Mouse (Mus musculus) embryonic facial prominence, embryonic 11.5 days (tissue): ENCODE measurements around the gene Atxn7l1. TPM values are rescaled to one million over a fixed set of nuclear protein-coding genes. Genes with fewer than 3 reads are reported as not detected.
A peak's percentile ranks its signal among the peaks of the same experiment; 100 is the strongest.

Experiments
- ATAC-seq: fragments of 200-750 bp; cut with Nextera tagmentation; replicated peaks from 2 replicates; pipeline ENCODE4 v1.8.0; 2017; ENCODE audit warnings: low read depth; ENCODE audit not compliant: insufficient number of reproducible peaks, low FRiP score, low TSS enrichment
- DNase-seq: peaks from one replicate; pipeline ENCODE4 v3.0.0-alpha.2; 2015; ENCODE audit warnings: low spot score
- H3K27ac ChIP-seq: fragments of 300-500 bp; sonication (generic); replicated peaks from 2 replicates; pipeline ENCODE4 v1.5.1; 2014; ENCODE audit warnings: mild to moderate bottlenecking, low read depth, low read length, control low read depth
- H3K27me3 ChIP-seq: fragments of 300-500 bp; sonication (generic); 2 replicates; pipeline ENCODE4 v1.6.1; 2014; ENCODE audit warnings: mild to moderate bottlenecking, low read length, moderate library complexity, mixed read lengths; ENCODE audit not compliant: control insufficient read depth, insufficient read depth
- H3K36me3 ChIP-seq: fragments of 300-500 bp; sonication (generic); replicated peaks from 2 replicates; pipeline ENCODE4 v1.6.1; 2014; ENCODE audit warnings: low read depth, mild to moderate bottlenecking, low read length, moderate library complexity, mixed read lengths; ENCODE audit not compliant: control insufficient read depth, insufficient read depth
- H3K4me1 ChIP-seq: fragments of 300-500 bp; sonication (generic); 2 replicates; pipeline ENCODE4 v1.6.1; 2014; ENCODE audit warnings: low read length, mixed read lengths; ENCODE audit not compliant: control insufficient read depth, insufficient read depth
- H3K4me2 ChIP-seq: fragments of 300-500 bp; sonication (generic); 2 replicates; pipeline ENCODE4 v1.6.1; 2014; ENCODE audit warnings: low read depth, mild to moderate bottlenecking, control low read depth, low read length, moderate library complexity
- H3K4me3 ChIP-seq: fragments of 300-500 bp; sonication (generic); 2 replicates; pipeline ENCODE4 v1.5.1; 2014; ENCODE audit warnings: low read depth, low read length, control low read depth
- H3K9ac ChIP-seq: fragments of 300-500 bp; sonication (generic); replicated peaks from 2 replicates; pipeline ENCODE4 v1.6.1; 2014; ENCODE audit warnings: mild to moderate bottlenecking, control low read depth, low read length
- H3K9me3 ChIP-seq: fragments of 300-500 bp; sonication (generic); replicated peaks from 2 replicates; pipeline ENCODE4 v1.6.1; 2016; ENCODE audit warnings: mild to moderate bottlenecking, low read length, inconsistent platforms, mixed read lengths; ENCODE audit not compliant: control insufficient read depth
- WGBS: fragments of 180-500 bp; shearing (Covaris S2); extraction: QIAGEN DNeasy Blood & Tissue Kit; methylation state at CpG from one replicate; pipeline ENCODE4 v1.1.7; 2014; 5-methylcytosine and 5-hydroxymethylcytosine counted together
- polyA plus RNA-seq: library from polyadenylated mRNA; unstranded; fragments of >200 nt; fragmentation: Nextera tagmentation; extraction: Ambion mirVana; gene quantifications from 2 replicates; pipeline ENCODE4 v1.2.1, GENCODE M21; 2014

Atxn7l1 gene
- polyA plus RNA-seq, 1 experiment from 2014 or later, result 18.9 TPM

DNA sequence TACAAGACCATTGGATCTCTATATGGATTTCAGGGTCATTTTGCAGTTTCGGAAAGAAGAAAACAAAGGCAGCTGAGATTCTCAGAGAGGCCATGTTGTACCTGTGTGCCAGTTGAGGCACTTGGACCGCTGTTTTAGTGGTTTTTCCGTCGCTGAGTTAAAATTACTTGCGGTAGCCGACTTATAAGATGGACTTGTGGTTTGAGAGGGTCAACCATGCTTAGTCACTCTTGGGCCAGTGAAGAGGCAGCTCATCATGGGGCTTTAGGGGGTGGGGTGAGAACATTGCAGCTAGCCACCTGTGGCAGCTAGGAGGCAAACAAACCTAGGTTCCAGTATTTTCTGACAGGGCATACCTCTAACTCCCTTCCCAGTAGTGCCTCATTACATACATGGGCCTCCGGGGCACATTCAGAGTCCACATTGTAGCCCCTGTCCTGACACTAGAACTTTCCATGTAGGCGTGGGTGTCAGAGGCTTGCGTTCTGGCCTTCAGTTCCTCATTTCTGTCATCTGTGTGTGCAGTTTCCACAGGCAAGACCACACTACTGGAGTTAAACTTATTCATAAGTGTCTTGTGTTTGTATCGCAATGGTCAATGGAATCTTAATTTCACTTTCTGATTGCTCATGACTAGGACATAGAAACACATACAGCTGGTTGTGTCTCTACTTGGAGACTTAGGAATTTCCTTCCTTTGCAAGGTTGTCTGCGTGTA is 22.4 kb downstream of the Atxn7l1 start:
- Histone ChIP-seq H3K9me3 (no peaks in the 10 kb centered on the region), H3K4me1 (peaks cover 2% of the 10 kb centered on the region; the same call in 1 of the 2 replicates), H3K27ac (no peak overlapping the region), H3K27me3 (no peaks in the 10 kb centered on the region), H3K4me2 (no peak overlapping the region), H3K9ac (no peak overlapping the region), H3K36me3 (no peaks in the 10 kb centered on the region), H3K4me3 (no peak overlapping the region)
- no peak for DNase-seq
- WGBS, result 88% methylated on average over 11 of the region's 11 CpGs
- no peak for ATAC-seq

DNA sequence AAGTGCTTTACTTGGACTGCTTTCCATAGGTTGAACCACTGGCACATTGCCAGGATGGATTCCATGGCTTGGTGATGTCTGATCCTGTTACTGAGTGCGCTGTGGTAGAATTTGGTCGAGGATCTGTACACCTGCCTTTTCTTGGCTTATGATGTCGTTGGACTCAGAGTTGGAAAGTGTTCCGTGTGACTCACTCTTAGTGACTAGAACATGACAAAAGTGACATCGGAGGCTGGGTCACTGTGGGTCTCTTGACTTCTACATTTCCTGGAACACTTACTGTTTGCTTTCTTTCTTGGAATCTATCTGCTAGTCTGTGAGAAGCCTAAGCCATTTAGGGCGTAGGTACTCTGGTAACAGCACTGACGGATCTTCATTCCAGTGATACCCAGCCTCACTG is 23.3 kb downstream of the Atxn7l1 start:
- Histone ChIP-seq H3K9me3 (no peaks in the 10 kb centered on the region), H3K36me3 (no peaks in the 10 kb centered on the region), H3K4me1 (peaks cover 7% of the 10 kb centered on the region), H3K4me3 (no peak overlapping the region), H3K4me2 (no peak overlapping the region), H3K27ac (no peak overlapping the region), H3K9ac (no peak overlapping the region), H3K27me3 (no peaks in the 10 kb centered on the region)
- DNase-seq (no peak), ATAC-seq (no peak)
- 90% methylated on average over 7 of the region's 7 CpGs for WGBS

DNA sequence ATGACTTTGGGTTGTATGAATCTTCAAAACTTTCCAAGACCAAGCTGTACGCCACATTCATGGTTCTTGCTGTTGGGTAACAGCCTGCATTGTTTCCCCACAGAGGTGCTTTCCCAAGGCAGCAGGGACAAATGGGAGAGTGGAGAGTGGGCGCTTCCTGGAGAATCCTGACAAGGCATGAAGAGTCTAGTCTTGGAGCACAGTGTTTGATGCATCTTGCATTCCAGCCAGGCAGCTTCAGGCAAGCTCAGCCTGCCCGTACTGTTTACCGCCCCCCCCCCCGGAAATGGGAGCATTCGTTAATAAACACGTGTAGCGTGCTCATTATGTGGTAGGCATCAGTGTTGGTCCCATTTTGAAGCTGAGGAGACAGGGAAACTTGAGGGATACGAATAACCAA is 25.4 kb downstream of the Atxn7l1 start:
- no peaks in the 10 kb centered on the region for H3K27me3 ChIP-seq
- DNase-seq (no peak), ATAC-seq (no peak)
- no peak overlapping the region for H3K4me3 ChIP-seq
- 91% methylated on average over 9 of the region's 9 CpGs for WGBS
- no peak overlapping the region for H3K9ac ChIP-seq
- no peaks in the 10 kb centered on the region for H3K36me3 ChIP-seq
- H3K27ac ChIP-seq, result no peak overlapping the region
- H3K9me3 ChIP-seq, result no peaks in the 10 kb centered on the region
- peaks cover 7% of the 10 kb centered on the region for H3K4me1 ChIP-seq
- H3K4me2 ChIP-seq, result no peak overlapping the region

DNA sequence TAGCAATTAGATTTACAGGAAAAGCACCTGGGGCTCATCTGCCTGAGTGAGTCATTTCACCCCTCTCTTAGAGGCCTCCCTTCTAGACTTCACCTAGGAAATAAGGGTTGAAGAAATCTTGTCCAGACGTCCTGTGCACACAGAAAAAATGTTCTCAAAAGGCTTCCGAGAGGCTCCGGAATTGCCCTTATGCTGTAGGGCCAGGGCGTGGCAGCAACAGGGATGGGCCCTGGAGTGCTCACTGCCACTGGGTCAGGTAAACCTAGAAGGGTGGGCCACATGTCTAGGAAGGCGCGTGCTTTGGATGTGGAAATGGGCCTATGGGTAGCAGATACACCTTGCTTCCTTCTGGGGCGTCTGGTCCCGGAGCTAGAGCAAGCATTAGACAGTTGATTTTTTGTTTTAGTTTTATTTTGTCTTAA is 26.2 kb downstream of the Atxn7l1 start:
- H3K4me2 ChIP-seq, result no peak overlapping the region
- H3K4me3 ChIP-seq, result no peak overlapping the region
- H3K9ac ChIP-seq, result no peak overlapping the region
- ATAC-seq (no peak), DNase-seq (no peak)
- no peaks in the 10 kb centered on the region for H3K36me3 ChIP-seq
- H3K4me1 ChIP-seq, result peaks cover 7% of the 10 kb centered on the region
- 84% methylated on average over 8 of the region's 8 CpGs for WGBS
- H3K27ac ChIP-seq, result no peak overlapping the region
- no peaks in the 10 kb centered on the region for H3K27me3 ChIP-seq
- no peaks in the 10 kb centered on the region for H3K9me3 ChIP-seq

DNA sequence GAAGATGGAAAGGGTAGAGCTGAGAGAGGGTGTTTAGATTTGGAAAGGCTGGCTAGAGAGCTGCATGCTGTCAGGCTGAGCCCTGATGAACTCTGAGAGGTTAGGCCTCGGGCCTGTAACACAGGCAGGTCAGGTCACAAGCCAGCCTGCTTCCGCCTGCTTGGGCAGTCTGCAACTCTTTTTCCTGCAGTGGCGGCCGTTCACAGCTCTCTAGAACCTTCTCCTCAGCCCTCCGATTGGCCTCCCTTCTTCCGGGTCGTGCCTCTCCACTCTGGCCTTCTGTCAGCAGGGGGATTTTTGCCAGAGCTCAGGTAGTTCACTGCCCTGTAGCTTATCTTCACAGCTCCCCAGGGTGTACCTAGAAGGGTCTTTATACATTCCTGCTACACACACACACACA is 26.7 kb downstream of the Atxn7l1 start:
- DNase-seq (no peak), ATAC-seq (no peak)
- Histone ChIP-seq H3K36me3 (no peaks in the 10 kb centered on the region), H3K9ac (no peak overlapping the region), H3K27ac (no peak overlapping the region), H3K9me3 (no peaks in the 10 kb centered on the region), H3K4me3 (no peak overlapping the region), H3K4me2 (no peak overlapping the region), H3K4me1 (peaks cover 7% of the 10 kb centered on the region), H3K27me3 (no peaks in the 10 kb centered on the region)
- 45% methylated on average over 7 of the region's 7 CpGs for WGBS

DNA sequence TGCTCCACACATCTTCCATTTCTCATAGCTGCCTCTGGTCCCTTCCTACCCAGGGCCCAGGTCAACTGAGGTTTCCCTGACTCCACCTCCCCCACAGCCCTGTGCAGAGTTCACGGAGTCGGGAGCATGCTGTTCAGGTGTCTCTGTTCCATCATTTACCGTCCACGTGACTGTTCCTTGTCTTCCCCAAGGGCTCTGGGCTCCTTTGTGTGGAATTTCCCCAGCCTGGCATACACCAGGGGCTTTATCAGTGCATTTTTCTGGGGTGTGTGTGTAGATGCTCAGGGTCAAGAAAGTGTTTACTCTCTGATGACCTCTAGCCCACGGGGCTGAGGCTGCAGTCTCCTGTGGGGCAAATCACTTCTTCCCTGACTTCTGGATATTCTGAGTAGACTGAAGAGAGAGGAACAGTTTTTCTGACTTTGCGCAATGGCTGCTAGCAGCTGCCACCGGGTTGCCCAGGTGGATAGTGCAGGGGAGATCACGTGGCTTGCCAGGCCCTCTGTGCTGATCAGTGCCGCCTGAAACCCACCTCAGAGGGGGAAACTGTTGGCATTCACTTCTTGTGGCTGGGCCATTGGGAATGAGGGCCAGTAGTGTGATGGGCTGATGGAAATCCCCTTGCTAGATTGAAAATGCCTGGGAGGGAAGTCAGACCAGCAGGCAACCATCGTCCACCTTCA is 27.3 kb downstream of the Atxn7l1 start:
- 58% methylated on average over 10 of the region's 10 CpGs for WGBS
- H3K36me3 ChIP-seq, result no peaks in the 10 kb centered on the region
- H3K9me3 ChIP-seq, result no peaks in the 10 kb centered on the region
- no peak overlapping the region for H3K9ac ChIP-seq
- no peaks in the 10 kb centered on the region for H3K27me3 ChIP-seq
- DNase-seq (no peak), ATAC-seq (0 out of 2 replicates have a peak, but pooled peaks have one; percentile 42)
- H3K4me2 ChIP-seq, result no peak overlapping the region
- H3K4me1 ChIP-seq, result peaks cover 7% of the 10 kb centered on the region
- no peak overlapping the region for H3K27ac ChIP-seq
- no peak overlapping the region for H3K4me3 ChIP-seq

DNA sequence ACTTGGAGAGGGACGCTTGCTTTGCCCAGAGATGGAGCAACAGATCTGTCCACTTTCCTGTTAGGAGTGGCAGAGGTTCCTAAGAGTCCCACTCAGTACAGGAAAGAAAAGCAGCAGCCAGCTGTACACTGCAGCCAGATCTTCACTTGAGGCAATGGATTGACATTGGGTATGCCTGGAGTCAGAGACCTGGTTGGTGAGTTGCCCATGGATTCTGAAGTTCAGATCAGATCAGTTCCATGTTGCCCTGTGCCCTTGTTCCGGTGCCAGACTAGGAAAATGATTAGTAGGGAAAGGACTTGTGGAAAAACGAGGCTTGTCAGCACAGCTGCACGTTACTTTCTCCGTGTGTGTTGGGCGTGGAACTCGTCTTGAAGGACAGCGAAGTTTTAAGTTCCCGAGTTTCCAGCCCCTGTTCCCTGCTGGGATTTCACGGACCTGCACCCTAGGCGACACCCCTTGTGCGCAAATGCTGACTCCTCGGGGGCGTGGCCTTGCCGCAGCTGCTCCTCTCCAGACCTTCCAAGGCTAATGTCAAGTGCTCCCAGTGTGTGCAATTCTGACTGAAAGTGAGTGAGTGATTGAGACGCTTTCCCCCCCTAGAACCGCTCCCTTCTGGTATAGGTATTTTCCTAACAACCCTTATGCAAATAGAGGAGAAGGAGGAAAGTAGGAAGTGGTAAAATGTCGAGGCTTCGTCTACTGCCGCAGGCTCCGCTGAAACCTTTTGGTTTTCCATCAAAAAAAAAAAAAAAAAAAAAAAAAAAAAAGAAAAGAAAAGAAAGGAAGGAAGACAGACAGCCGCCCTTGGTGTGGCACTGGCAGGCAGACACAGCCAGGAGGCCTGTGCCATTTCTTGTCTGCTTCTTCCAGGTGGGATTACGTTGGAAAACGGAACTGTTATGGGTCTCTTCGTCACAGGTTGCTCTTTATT is 28.4 kb downstream of the Atxn7l1 start:
- no peaks in the 10 kb centered on the region for H3K9me3 ChIP-seq
- WGBS, result 7% methylated on average over 25 of the region's 25 CpGs
- peaks cover 7% of the 10 kb centered on the region for H3K4me1 ChIP-seq
- ATAC-seq (peak; percentile 72; the same call in 1 of the 2 replicates), DNase-seq (peak; percentile 50)
- H3K4me2 ChIP-seq, result peak overlapping the region; percentile 34
- H3K4me3 ChIP-seq, result no peak overlapping the region
- H3K27ac ChIP-seq, result no peak overlapping the region
- no peaks in the 10 kb centered on the region for H3K36me3 ChIP-seq
- H3K27me3 ChIP-seq, result no peaks in the 10 kb centered on the region
- no peak overlapping the region for H3K9ac ChIP-seq
